Mouse (Mus musculus) erythroblast, embryonic 14.5 days (primary cell): Measurements from ENCODE around the gene Ubxn1.

Experiments
- GATA1 ChIP-seq: IDR thresholded peaks from 2 replicates; pipeline ENCODE4 v1.6.1; 2012; ENCODE audit warnings: low read length, inconsistent platforms, mixed read lengths
- TAL1 ChIP-seq: IDR thresholded peaks from 3 replicates; pipeline ENCODE4 v1.6.1; 2012; ENCODE audit warnings: low read length, inconsistent platforms, mixed read lengths

GRCm38 (mm10) chr19:8920836-8921291, 49.6 kb downstream of the Ubxn1 start:
- TF ChIP-seq GATA1 (no peak), TAL1 (no peak)
